Mouse (Mus musculus): ENCODE measurements at regions not wholly inside any gene's neighbourhood (a gene's known extent, or its start where the extent isn't known, plus 50 kb on each side); places are given as distances from the start of the nearest gene placed in this dataset.

DNA sequence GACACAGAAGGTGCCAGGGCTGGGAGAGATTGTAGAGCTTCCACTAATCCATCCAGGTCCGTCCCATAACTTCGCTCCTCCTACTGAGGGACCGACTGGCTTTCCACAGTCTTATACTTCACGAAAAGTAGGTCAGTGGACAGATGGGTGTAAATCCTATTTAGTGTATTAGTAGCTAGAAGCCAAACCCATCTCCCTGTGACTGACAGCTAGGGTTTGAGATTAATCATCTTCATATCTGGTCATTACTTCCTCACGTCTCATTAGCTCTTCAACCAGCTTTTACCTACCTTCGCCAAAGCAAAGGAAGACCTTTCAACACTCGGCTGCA lies 60.4 kb upstream of the Scaf11 start:
- no peak for DNase-seq

DNA sequence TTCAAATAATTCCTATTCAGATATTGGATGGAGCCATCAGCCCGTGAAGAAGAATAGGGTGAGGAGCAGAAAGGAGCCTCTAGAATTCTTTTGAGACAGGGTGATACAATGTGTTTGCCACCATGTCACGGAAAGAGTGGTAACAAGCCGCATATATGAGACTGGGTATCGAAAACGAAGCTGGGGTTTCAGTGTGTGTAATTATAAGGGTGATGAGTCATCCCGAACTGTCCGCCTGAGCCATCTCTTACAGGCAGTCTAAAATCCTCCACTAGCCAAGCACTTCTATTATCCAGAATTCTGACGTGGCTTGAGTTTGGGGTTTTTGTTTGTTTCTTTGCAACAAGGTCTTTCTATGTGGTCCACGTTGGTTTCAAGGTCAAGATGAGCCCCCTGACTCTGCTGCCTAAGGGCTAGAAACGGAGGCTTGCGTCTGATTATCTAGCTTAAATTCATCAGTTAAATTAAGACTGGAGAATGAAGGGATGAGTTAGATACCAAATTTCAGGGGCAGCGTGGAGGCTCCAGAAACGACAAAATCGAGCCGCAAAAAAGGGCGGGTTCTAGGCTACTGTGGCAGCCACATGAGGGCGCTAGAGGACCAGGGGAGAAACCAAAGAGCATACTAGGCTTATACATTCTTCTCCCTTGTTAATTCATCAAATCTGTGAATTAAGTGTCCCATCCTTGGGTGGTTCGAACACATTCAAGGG lies 59.9 kb upstream of the Scaf11 start:
- peak; percentile 39 for DNase-seq

- DNase-seq: no peak
Observed at GRCm38 (mm10) chr15:96518156-96518555, 57.5 kb upstream of the Scaf11 start.

GRCm38 (mm10) chr15:96515620-96516019 lies 55.0 kb upstream of the Scaf11 start:
- DNase-seq: no peak

DNA sequence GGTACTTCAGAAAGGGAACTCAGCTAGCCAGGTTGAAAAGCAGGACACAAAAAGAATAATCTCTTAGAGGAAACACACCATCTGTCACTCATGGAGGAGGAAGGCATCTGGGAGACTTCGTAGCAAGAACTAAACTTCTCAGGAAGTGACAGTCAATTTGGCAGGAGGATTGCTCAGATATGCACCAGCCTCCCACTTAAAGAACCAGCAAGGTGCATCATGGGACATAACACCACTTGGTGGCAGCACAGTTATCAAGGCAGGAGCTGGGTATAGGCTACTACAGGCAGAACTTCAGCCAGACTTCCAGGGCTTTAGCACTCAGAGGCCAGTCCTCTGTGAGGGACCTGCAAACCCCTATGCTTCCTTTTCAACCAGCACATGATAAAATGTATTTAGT lies 52.0 kb upstream of the Scaf11 start:
- no peak for DNase-seq

Data from kidney, postnatal 10 days (tissue).